Mouse (Mus musculus): Measurements from ENCODE around the gene Map3k1.

- TF ChIP-seq ZNF384 (IDR thresholded peaks at IDR 0.05; ENCODE audit: low read depth, low read length) (no peak), ZC3H11A (IDR thresholded peaks at IDR 0.05; ENCODE audit: low read depth, low read length) (no peak), POLR2A (IDR thresholded peaks at IDR 0.05; ENCODE audit: low read depth, low read length) (no peak), IRF4 (IDR thresholded peaks at IDR 0.05; ENCODE audit: low read depth, low read length) (no peak), TCF12 (IDR thresholded peaks at IDR 0.05; ENCODE audit: low read depth, low read length) (no peak), NRF1 (IDR thresholded peaks at IDR 0.05; ENCODE audit: low read depth, low read length) (no peak), CTCF (conservative IDR thresholded peaks at IDR 0.05 in 1 of 2, IDR thresholded peaks at IDR 0.05 in 1 of 2; ENCODE audit: low read depth in 2 of 2, low read length in 2 of 2) (no peak), JUN (IDR thresholded peaks at IDR 0.05; ENCODE audit: insufficient read depth, low read depth, low read length) (no peak), EP300 (IDR thresholded peaks at IDR 0.05; ENCODE audit: low read length) (no peak)
Measured at GRCm38 (mm10) chr13:111786584-111786983, 22.2 kb downstream of the Map3k1 start.
